ENCODE assay signal across 23 mouse cellular contexts in the genomic region with DNA sequence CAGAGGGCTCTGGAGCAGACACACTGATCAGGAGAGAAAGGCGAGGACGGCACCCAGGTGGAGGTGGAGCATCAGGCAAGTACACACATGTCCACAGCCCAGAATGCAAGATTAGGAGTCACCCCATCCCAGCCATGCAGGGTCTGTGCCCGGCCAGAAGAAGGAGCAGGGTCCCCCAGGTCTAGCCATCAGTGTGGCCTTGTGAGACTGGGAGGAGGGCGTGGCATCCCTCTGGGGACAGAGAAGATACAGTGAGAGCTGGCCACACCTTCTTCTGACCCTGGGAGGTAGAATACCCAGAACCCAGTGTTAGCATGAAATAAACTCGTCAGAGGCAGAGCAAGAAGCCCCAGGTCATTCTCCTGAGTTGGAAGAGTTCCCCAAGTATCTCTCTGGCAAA. TPM values are rescaled to one million over a fixed set of nuclear protein-coding genes. Genes with fewer than 3 reads are reported as not detected.
A peak's percentile ranks its signal among the peaks of the same experiment; 100 is the strongest.
DNase-seq lines count a peak whose midpoint lies in the region; ATAC-seq and TF ChIP-seq lines count a peak whose summit lies in the region.
"Had no signal": no experiment of that assay in that cellular context is flagged by ENCODE, and none has a peak within 500 bp of the region (broad histone marks: within the 10 kb centered on the region; RNA-seq: fewer than 3 reads in every experiment).

No protein-coding gene starts in this region.

- H3K36me3 ChIP-seq in heart, embryonic 15.5 days = peaks cover 37% of the 10 kb centered on the region
- H3K36me3 ChIP-seq in stomach, embryonic 14.5 days (ENCODE audit: control insufficient read depth, insufficient read depth, low read length) = no peaks in the 10 kb centered on the region; the same call in 1 of the 2 replicates
- peaks cover 7% of the 10 kb centered on the region; the same call in 1 of the 2 replicates for H3K36me3 ChIP-seq in stomach, postnatal 0 days (ENCODE audit: control insufficient read depth, insufficient read depth, low read length)

- H3K4me2 ChIP-seq in heart, embryonic 15.5 days = no peak overlapping the region
- H3K4me2 ChIP-seq in stomach, embryonic 14.5 days (replicated peaks; ENCODE audit: low read depth, low read length) = no peak overlapping the region
- no peak overlapping the region for H3K4me2 ChIP-seq in stomach, postnatal 0 days (replicated peaks; ENCODE audit: low read depth)
- H3K4me2 ChIP-seq: forebrain, embryonic 13.5 days; hindbrain, embryonic 12.5 days had no signal

- no peak for TF ChIP-seq CTCF in stomach, postnatal 0 days (IDR thresholded peaks at IDR 0.05; ENCODE audit: low read depth)

- H3K27ac ChIP-seq in heart, embryonic 15.5 days = peak overlapping the region; percentile 48; the same call in 1 of the 2 replicates
- H3K27ac ChIP-seq in stomach, embryonic 14.5 days (ENCODE audit: low read length) = no peak overlapping the region
- no peak overlapping the region for H3K27ac ChIP-seq in stomach, postnatal 0 days (replicated peaks)
- H3K27ac ChIP-seq: forebrain, embryonic 13.5 days; hindbrain, embryonic 12.5 days had no signal

- H3K27me3 ChIP-seq in heart, embryonic 15.5 days = no peaks in the 10 kb centered on the region
- H3K27me3 ChIP-seq in stomach, embryonic 14.5 days (ENCODE audit: control insufficient read depth, insufficient read depth, low read length) = no peaks in the 10 kb centered on the region
- H3K27me3 ChIP-seq in stomach, postnatal 0 days (ENCODE audit: control insufficient read depth, insufficient read depth, low read length) = no peaks in the 10 kb centered on the region
- H3K27me3 ChIP-seq: forebrain, embryonic 13.5 days; hindbrain, embryonic 12.5 days; Patski had no signal

- intact Hi-C loops in heart, postnatal 25 days (cut with DNase I) = no loop called here

- H3K9me3 ChIP-seq in heart, embryonic 15.5 days (replicated peaks) = no peaks in the 10 kb centered on the region
- H3K9me3 ChIP-seq in stomach, embryonic 14.5 days (ENCODE audit: control insufficient read depth, low read depth, low read length) = no peaks in the 10 kb centered on the region
- no peaks in the 10 kb centered on the region for H3K9me3 ChIP-seq in stomach, postnatal 0 days (ENCODE audit: control insufficient read depth, low read length)
- H3K9me3 ChIP-seq: forebrain, embryonic 13.5 days; hindbrain, embryonic 12.5 days had no signal

- no peak for ATAC-seq in heart, embryonic 15.5 days (replicated peaks; ENCODE audit: insufficient number of reproducible peaks, insufficient read depth, low FRiP score, low read depth)
- ATAC-seq in stomach, embryonic 14.5 days (ENCODE audit: insufficient number of reproducible peaks, insufficient read depth, low FRiP score, low read depth) = peak; percentile 31; the same call in 1 of the 2 replicates
- no peak for ATAC-seq in stomach, postnatal 0 days (ENCODE audit: low FRiP score, low TSS enrichment)
- ATAC-seq: CD4-positive, CD25-positive, alpha-beta regulatory T cell, adult 4 months; forebrain, embryonic 13.5 days; forebrain, postnatal 0 days; hindbrain, embryonic 16.5 days; inflammation-experienced regulatory T-cells, adult 6 months; intestine, postnatal 0 days; Patski had no signal

- TF ChIP-seq EP300 in stomach, postnatal 0 days (optimal IDR thresholded peaks at IDR 0.05) = no peak

- H3K4me1 ChIP-seq in heart, embryonic 15.5 days (replicated peaks) = peaks cover 18% of the 10 kb centered on the region
- 0 out of 2 replicates have a peak, but pooled peaks cover 3% of the 10 kb centered on the region for H3K4me1 ChIP-seq in stomach, embryonic 14.5 days (ENCODE audit: control insufficient read depth, insufficient read depth, low read length)
- H3K4me1 ChIP-seq in stomach, postnatal 0 days (replicated peaks; ENCODE audit: control insufficient read depth, insufficient read depth) = no peaks in the 10 kb centered on the region
- H3K4me1 ChIP-seq: forebrain, embryonic 13.5 days; hindbrain, embryonic 12.5 days had no signal

- WGBS in heart, embryonic 15.5 days = 50% methylated on average over 5 of the region's 5 CpGs
- 63% methylated on average over 5 of the region's 5 CpGs for WGBS in stomach, embryonic 14.5 days
- 53% methylated on average over 5 of the region's 5 CpGs for WGBS in stomach, postnatal 0 days

- DNase-seq in heart, postnatal 25 days (ENCODE audit: low spot score) = no peak
- DNase-seq in stomach, postnatal 0 days (ENCODE audit: low spot score) = no peak
- peak; percentile 49 for DNase-seq in ZHBTc4 (ENCODE audit: low read depth, low spot score)
- DNase-seq in gastrocnemius, adult 8-10 months (ENCODE audit: low spot score in 2 of 2) = no peak
- DNase-seq in MN1 (ENCODE audit: low spot score) = no peak
- DNase-seq: adrenal gland, adult 8-10 months; adrenal gland, postnatal 36 days; cerebellum, adult 11 months; cerebellum, adult 9-11 months; forebrain, postnatal 0 days; gastrocnemius, postnatal 25 days; heart, postnatal 36 days; kidney, adult 8-10 months had no signal

- H3K9ac ChIP-seq in heart, embryonic 15.5 days = no peak overlapping the region
- no peak overlapping the region for H3K9ac ChIP-seq in stomach, embryonic 14.5 days (replicated peaks; ENCODE audit: low read depth, low read length)
- H3K9ac ChIP-seq in stomach, postnatal 0 days (ENCODE audit: low read length) = no peak overlapping the region
- H3K9ac ChIP-seq: forebrain, embryonic 13.5 days; forebrain, postnatal 0 days; hindbrain, embryonic 12.5 days had no signal

- H3K4me3 ChIP-seq in heart, embryonic 15.5 days = no peak overlapping the region
- H3K4me3 ChIP-seq in stomach, embryonic 14.5 days (ENCODE audit: low read depth, low read length) = no peak overlapping the region
- no peak overlapping the region for H3K4me3 ChIP-seq in stomach, postnatal 0 days (ENCODE audit: low read depth, low read length)
- H3K4me3 ChIP-seq: forebrain, embryonic 13.5 days; hindbrain, embryonic 12.5 days had no signal

RNA-seq across cellular contexts. Expression of gene Mybpc3, which starts 21.4 kb away (rescaled TPM):
- 909 and 937 TPM in 2 replicates for polyA plus RNA-seq in heart, embryonic 15.5 days (2015; fragmentation: Nextera tagmentation; extraction: Ambion mirVana)
- total RNA-seq in heart, postnatal 25 days (2021) = 1,000 to 10,000 TPM; 1,615 to 1,699 TPM
- polyA plus RNA-seq in stomach, embryonic 14.5 days (2014; fragmentation: Nextera tagmentation; extraction: Ambion mirVana) = 0.35 and 0.42 TPM in 2 replicates
- polyA plus RNA-seq in stomach, postnatal 0 days (2015; fragmentation: Nextera tagmentation; extraction: Ambion mirVana) = 0.02 and 0.07 TPM in 2 replicates
- total RNA-seq in gastrocnemius, adult 8-10 months (2022) = under 1 TPM; 0.29 to 0.36 (median 0.31) TPM
- total RNA-seq: adrenal gland, postnatal 36 days; gastrocnemius, adult 18-20 months; gastrocnemius, postnatal 25 days had no signal
- polyA plus RNA-seq: CD4-positive, CD25-positive, alpha-beta regulatory T cell, adult 4 months; forebrain, embryonic 13.5 days; inflammation-experienced regulatory T-cells, adult 6 months; intestine, postnatal 0 days; Patski had no signal

RNA-seq across cellular contexts. Expression of gene Madd, which starts 44.3 kb away (rescaled TPM):
- 4.1 and 7.0 TPM in 2 replicates for polyA plus RNA-seq in heart, embryonic 15.5 days (2015; fragmentation: Nextera tagmentation; extraction: Ambion mirVana)
- total RNA-seq in heart, postnatal 25 days (2021) = 1 to 10 TPM; 5.4 to 6.2 TPM
- 11.8 and 19.7 TPM in 2 replicates for polyA plus RNA-seq in stomach, embryonic 14.5 days (2014; fragmentation: Nextera tagmentation; extraction: Ambion mirVana)
- polyA plus RNA-seq in stomach, postnatal 0 days (2015; fragmentation: Nextera tagmentation; extraction: Ambion mirVana) = 7.5 and 8.7 TPM in 2 replicates
- total RNA-seq in gastrocnemius, adult 8-10 months (2022) = 1 to 10 TPM; 1.5 to 3.4 (median 2.2) TPM

RNA-seq across cellular contexts. Expression of gene Spi1, which starts 57.1 kb away (rescaled TPM):
- 3.9 and 8.6 TPM in 2 replicates for polyA plus RNA-seq in heart, embryonic 15.5 days (2015; fragmentation: Nextera tagmentation; extraction: Ambion mirVana)
- total RNA-seq in heart, postnatal 25 days (2021) = 1 to 10 TPM; 3.7 to 4.3 TPM
- 6.0 and 6.1 TPM in 2 replicates for polyA plus RNA-seq in stomach, embryonic 14.5 days (2014; fragmentation: Nextera tagmentation; extraction: Ambion mirVana)
- 6.4 and 7.0 TPM in 2 replicates for polyA plus RNA-seq in stomach, postnatal 0 days (2015; fragmentation: Nextera tagmentation; extraction: Ambion mirVana)
- total RNA-seq in gastrocnemius, adult 8-10 months (2022) = under 1 TPM in 3 of 4 experiments, not detected in 1; 0.40 to 0.56 (median 0.44) TPM

Comparison
In these comparisons a context has a peak if more than half of its experiments do, and no peak if none do; other contexts are left out.
1. RNA of gene Mybpc3, which starts 21.4 kb away (polyA plus RNA-seq): 909 to 937 TPM in heart, embryonic 15.5 days; 0.35 to 0.42 TPM in stomach, embryonic 14.5 days and 0.02 to 0.07 TPM in stomach, postnatal 0 days; every median in the first group is over 100 times any median in the second.